Mouse (Mus musculus) cerebellum, postnatal 25 days (tissue): ENCODE measurements at regions not wholly inside any gene's neighbourhood (a gene's known extent, or its start where the extent isn't known, plus 50 kb on each side); places are given as distances from the start of the nearest gene placed in this dataset.
A peak's percentile ranks its signal among the peaks of the same experiment; 100 is the strongest.

ENCODE experiments used
- DNase-seq, 2 experiments: peaks; one replicate each; pipeline ENCODE4 v3.0.0; 2021; ENCODE audit warnings: mixed read lengths in 2 of 2

DNA sequence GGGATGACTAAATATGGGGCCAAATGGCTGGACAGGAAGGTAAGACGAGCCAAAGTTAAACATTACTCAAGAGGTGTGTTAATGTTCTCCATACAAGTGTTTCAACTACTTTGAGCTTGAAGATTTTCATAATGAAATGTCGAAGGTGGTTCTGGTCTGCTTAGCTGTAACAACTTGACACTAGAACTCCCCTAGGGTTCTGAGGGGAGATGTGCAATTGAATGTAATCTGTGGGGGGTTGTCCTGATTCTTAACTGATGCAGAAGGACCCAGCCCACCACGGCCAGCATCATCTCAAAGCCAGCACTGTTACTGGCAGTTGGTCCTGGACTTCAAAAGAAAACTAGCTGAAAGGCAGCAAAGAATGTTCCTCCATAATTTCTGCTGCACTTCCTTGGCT, 55.3 kb downstream of the Gpr88 start:
- DNase-seq: no peak

DNA sequence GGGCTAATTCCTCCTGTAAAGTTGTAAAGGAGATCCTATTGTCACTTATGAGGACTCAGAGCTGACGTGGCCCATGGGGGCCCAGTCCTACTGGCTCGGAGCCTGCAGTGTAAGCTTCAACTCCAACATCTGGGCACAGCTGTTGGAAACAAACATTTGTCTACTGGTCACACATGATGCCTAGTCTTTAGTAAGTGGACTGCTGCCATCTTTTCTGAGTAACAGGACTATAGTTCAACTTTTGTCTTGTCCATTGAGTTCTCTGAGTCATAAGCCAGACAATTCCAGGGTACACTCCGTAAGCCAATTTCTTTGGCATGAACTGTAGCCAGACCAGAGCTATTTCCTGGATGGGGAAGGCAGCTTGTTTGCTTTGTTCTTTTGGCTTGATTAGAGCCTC, 58.6 kb downstream of the Gpr88 start:
- DNase-seq: no peak

DNA sequence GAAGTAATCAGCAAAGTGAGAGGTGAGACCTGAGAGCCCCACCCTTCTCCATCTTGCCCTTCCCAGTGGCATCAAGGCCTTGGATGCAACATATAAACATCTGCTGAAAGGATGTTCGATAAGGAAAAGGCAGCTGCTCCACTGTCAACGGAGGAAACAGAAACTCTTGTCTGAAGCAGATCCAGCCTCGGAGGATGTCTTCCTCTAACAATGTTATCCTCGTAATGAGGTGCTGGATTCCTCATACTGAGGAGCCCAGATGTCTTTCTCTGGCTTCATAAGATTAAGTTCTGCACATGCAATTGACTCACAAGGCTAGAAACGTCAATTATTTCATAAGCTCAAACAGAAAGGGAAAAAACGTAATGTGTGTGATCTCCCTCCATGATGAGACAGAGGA, 61.8 kb upstream of the Vcam1 start:
- no peak for DNase-seq

DNA sequence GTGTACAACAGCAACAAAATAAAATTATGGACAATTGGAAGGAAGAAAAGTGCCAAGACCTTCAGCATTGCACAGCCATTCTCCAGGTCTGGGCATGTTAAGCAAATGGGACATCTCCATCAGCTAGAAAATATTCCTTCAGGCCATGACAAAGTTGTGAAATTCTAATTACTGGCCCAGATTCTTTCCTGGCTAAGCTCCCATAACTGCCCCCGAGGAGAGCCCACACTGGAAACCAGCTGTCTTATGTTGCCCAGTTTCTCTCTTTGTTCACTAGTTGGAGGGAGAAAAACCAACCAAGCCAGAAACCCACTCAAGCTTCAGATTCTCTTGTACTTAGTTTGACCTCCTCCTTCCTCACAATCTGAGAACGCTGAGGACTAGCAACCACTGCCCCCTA, 61.2 kb upstream of the Vcam1 start:
- DNase-seq: peak in 1 of 2 experiments; percentile 3

DNA sequence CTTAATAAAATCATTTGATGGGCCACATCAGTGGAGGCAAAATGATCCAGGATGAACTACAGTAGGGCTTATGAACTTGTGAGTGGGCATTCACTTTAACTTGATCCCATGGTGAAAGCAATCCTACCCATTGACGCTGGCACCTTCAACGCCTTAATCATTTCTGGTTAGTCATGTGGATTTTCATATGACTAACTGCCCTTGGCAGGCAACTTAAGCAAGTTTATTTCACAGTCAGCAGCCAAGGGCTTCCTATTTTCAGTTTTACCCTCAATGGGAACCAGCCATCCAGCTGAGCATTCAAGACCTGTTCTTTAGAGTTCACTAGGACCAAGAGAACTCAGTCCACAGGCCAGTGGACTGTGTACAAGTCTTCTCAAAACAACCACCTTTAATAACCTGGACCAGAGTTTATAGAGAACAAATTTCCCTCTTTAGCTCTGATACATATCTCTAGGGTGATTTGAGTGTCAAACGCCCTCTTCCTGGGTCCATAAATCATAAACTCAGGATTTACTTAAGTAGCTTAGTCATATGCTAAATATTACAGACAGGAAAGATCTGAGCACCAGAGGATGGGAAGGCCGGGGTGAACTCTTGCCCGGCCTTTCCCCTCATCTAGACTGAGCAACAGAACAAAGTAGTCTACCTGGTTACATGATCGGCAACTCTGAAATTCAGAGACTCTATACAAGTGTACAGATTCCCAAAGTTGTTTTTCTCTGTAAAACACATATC, 60.0 kb upstream of the Vcam1 start:
- no peak for DNase-seq

DNA sequence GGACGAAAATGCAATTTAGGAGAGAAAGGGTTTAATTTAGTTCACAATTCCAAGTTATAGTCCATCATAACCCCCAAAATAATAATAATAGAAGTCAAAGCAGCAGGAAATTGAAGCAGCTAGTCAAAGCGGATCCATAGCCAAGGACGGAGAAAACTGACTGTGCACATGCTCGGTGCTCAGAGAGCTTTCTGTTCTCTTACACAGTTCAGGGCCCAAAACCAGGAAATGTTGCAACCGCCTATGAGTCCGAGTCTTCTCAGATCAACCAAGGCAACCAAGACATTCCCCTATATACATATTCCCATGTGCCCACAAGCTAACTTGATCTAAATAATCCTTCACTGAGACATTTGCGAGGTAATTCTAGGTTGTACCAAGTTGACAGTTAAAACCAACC, 55.7 kb upstream of the Vcam1 start:
- DNase-seq: no peak

DNA sequence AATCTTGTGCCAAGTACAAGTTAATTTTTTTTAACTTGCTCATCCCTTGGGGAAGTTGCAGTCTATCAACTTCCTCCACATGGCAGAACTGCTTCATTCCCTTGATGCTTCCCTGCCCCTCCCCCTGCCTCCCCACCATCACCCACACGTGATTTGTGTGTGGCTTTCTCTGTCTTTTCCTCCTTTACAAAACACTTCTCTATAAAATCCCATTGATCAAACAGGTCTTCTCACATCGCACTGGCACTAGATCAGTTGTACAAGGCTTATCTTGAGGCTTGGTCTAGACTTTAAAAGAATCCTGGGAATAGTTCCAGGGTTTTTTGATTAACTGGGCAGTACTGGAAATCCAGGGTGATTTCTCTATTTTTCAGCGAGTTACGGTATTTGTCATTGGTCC, 55.0 kb upstream of the Vcam1 start:
- DNase-seq: no peak

DNA sequence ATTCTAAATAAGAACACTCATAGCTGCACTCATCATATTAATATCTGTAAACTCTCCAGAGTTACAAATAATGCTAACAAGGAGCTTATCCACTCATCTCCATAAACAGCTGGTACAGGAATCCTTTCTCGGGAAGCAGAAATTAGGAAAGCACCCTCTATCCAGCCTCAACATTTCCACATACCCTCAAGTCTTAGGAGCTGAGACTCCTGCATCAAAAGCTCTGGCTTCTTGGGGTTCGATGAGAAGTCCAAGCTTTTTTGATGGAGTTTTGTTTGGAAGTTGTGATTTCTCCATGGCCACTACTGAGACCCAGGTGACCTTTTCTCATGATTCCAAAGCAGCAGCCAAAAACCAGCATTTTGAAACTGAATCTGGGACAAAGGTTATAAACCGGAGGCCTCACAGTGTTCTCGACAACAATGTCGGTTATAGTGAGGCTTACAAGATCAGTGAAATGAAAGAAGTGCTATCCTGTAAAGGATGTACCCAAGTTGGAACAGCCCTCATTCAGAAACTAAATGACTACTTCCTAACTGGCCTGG, 50.9 kb upstream of the Vcam1 start:
- no peak for DNase-seq
